ENCODE assay signal across 9 mouse cellular contexts in genomic region chr15:96103737-96104136, GRCm38 (mm10).
DNase-seq lines count a peak whose midpoint lies in the region; ATAC-seq and TF ChIP-seq lines count a peak whose summit lies in the region.
"Had no signal": no experiment of that assay in that cellular context is flagged by ENCODE, and none has a peak within 500 bp of the region (broad histone marks: within the 10 kb centered on the region; RNA-seq: fewer than 3 reads in every experiment).

No protein-coding gene starts in this region.

- H3K27ac ChIP-seq in heart, embryonic 12.5 days (ENCODE audit: poor library complexity, severe bottlenecking): no peak overlapping the region
- no peak overlapping the region for H3K27ac ChIP-seq in hindbrain, embryonic 10.5 days
- H3K27ac ChIP-seq in liver, postnatal 0 days (ENCODE audit: low read depth): no peak overlapping the region
- H3K27ac ChIP-seq: liver, embryonic 15.5 days had no signal

- H3K4me2 ChIP-seq in heart, embryonic 12.5 days: no peak overlapping the region
- no peak overlapping the region for H3K4me2 ChIP-seq in liver, postnatal 0 days (ENCODE audit: low read depth, low read length)
- H3K4me2 ChIP-seq: liver, embryonic 15.5 days had no signal

- no peak for ATAC-seq in heart, embryonic 12.5 days (ENCODE audit: insufficient number of reproducible peaks, low FRiP score)
- ATAC-seq in liver, postnatal 0 days: no peak

- no peak overlapping the region for H3K4me3 ChIP-seq in heart, embryonic 12.5 days
- H3K4me3 ChIP-seq in hindbrain, embryonic 10.5 days: no peak overlapping the region
- no peak overlapping the region for H3K4me3 ChIP-seq in liver, postnatal 0 days (ENCODE audit: low read depth, low read length)
- H3K4me3 ChIP-seq: liver, embryonic 15.5 days had no signal

- no peak for TF ChIP-seq CTCF in liver, postnatal 0 days (IDR thresholded peaks at IDR 0.05; ENCODE audit: low read depth)

- 63% methylated on average over 6 of the region's 6 CpGs for WGBS in heart, embryonic 12.5 days
- 50% methylated on average over 6 of the region's 6 CpGs for WGBS in hindbrain, embryonic 10.5 days
- WGBS in liver, postnatal 0 days (ENCODE audit: insufficient replicate concordance): 49% methylated on average over 6 of the region's 6 CpGs

- no peak overlapping the region for H3K9ac ChIP-seq in heart, embryonic 12.5 days
- no peak overlapping the region for H3K9ac ChIP-seq in liver, postnatal 0 days (replicated peaks)
- H3K9ac ChIP-seq: liver, embryonic 15.5 days had no signal

- H3K9me3 ChIP-seq in heart, embryonic 12.5 days (replicated peaks): no peaks in the 10 kb centered on the region
- no peaks in the 10 kb centered on the region for H3K9me3 ChIP-seq in hindbrain, embryonic 10.5 days
- H3K9me3 ChIP-seq in liver, postnatal 0 days (ENCODE audit: low read length): no peaks in the 10 kb centered on the region
- H3K9me3 ChIP-seq: liver, embryonic 15.5 days had no signal

- no peaks in the 10 kb centered on the region for H3K36me3 ChIP-seq in heart, embryonic 12.5 days
- no peaks in the 10 kb centered on the region for H3K36me3 ChIP-seq in hindbrain, embryonic 10.5 days
- no peaks in the 10 kb centered on the region for H3K36me3 ChIP-seq in liver, postnatal 0 days (replicated peaks; ENCODE audit: insufficient read depth, low read length)
- H3K36me3 ChIP-seq: liver, embryonic 15.5 days had no signal

- H3K4me1 ChIP-seq in heart, embryonic 12.5 days (replicated peaks): no peaks in the 10 kb centered on the region
- H3K4me1 ChIP-seq in hindbrain, embryonic 10.5 days (replicated peaks): peaks cover 4% of the 10 kb centered on the region; the same call in 1 of the 2 replicates
- H3K4me1 ChIP-seq in liver, postnatal 0 days (ENCODE audit: insufficient read depth): no peaks in the 10 kb centered on the region
- H3K4me1 ChIP-seq: liver, embryonic 15.5 days had no signal

- peak; percentile 96 for DNase-seq in heart, adult 11 months
- peak; percentile 34 for DNase-seq in embryo, embryonic 10.5 days (ENCODE audit: low spot score)
- DNase-seq in hindbrain, embryonic 10.5 days (ENCODE audit: low spot score): peak; percentile 6
- peak; percentile 46 to 54 for DNase-seq in lung, postnatal 4 days
- DNase-seq in liver, postnatal 0 days: no peak
- no peak for DNase-seq in adrenal gland, postnatal 10 days
- DNase-seq in cerebellum, adult 11 months: no peak

- TF ChIP-seq EP300 in liver, postnatal 0 days (IDR thresholded peaks at IDR 0.05; ENCODE audit: low read depth): no peak

- H3K27me3 ChIP-seq in heart, embryonic 12.5 days (replicated peaks): no peaks in the 10 kb centered on the region
- no peaks in the 10 kb centered on the region for H3K27me3 ChIP-seq in hindbrain, embryonic 10.5 days (ENCODE audit: insufficient read depth, poor library complexity, severe bottlenecking)
- no peaks in the 10 kb centered on the region for H3K27me3 ChIP-seq in liver, postnatal 0 days (ENCODE audit: insufficient read depth, low read length)
- H3K27me3 ChIP-seq: liver, embryonic 15.5 days had no signal

Comparison
In these comparisons a context has a peak if more than half of its experiments do, and no peak if none do; other contexts are left out.
1. DNase-seq: peak in heart, adult 11 months (single experiment), embryo, embryonic 10.5 days (single experiment), hindbrain, embryonic 10.5 days (single experiment) and lung, postnatal 4 days (2 of 2); none in liver, postnatal 0 days (single experiment), adrenal gland, postnatal 10 days (single experiment) and cerebellum, adult 11 months (single experiment).